Mouse (Mus musculus) lung, postnatal 0 days (tissue): ENCODE results near the gene Olfr826. TPM values are rescaled to one million over a fixed set of nuclear protein-coding genes. Genes with fewer than 3 reads are reported as not detected.
A peak's percentile ranks its signal among the peaks of the same experiment; 100 is the strongest.

Source experiments
- ATAC-seq: fragments of 200-750 bp; cut with Nextera tagmentation; 2 replicates; pipeline ENCODE4 v1.8.0; 2017; ENCODE audit warnings: moderate library complexity
- DNase-seq: peaks from one replicate; pipeline ENCODE4 v3.0.0-alpha.2; 2016; ENCODE audit warnings: low spot score
- H3K27ac ChIP-seq: fragments of 300-500 bp; sonication (generic); 2 replicates; pipeline ENCODE4 v1.5.1; 2014; ENCODE audit warnings: antibody characterized with exemption, mild to moderate bottlenecking, low read length, mixed read lengths
- H3K27me3 ChIP-seq: fragments of 300-500 bp; sonication (generic); replicated peaks from 2 replicates; pipeline ENCODE4 v1.6.1; 2014; ENCODE audit warnings: low read length, mixed read lengths; ENCODE audit not compliant: insufficient read depth
- H3K36me3 ChIP-seq: fragments of 300-500 bp; sonication (generic); 2 replicates; pipeline ENCODE4 v1.6.1; 2014; ENCODE audit warnings: low read length, mixed read lengths; ENCODE audit not compliant: insufficient read depth
- H3K4me1 ChIP-seq: fragments of 300-500 bp; sonication (generic); 2 replicates; pipeline ENCODE4 v1.6.1; 2014; ENCODE audit warnings: antibody characterized with exemption, low read depth, low read length, mixed read lengths; ENCODE audit not compliant: insufficient read depth
- H3K4me2 ChIP-seq: fragments of 300-500 bp; sonication (generic); replicated peaks from 2 replicates; pipeline ENCODE4 v1.6.1; 2014; ENCODE audit warnings: low read depth, mild to moderate bottlenecking, low read length, moderate library complexity, mixed read lengths
- H3K4me3 ChIP-seq: fragments of 300-500 bp; sonication (generic); 2 replicates; pipeline ENCODE4 v1.5.1; 2014; ENCODE audit warnings: low read depth, low read length
- H3K9ac ChIP-seq: fragments of 300-500 bp; sonication (generic); replicated peaks from 2 replicates; pipeline ENCODE4 v1.6.1; 2014; ENCODE audit warnings: low read depth, mild to moderate bottlenecking
- H3K9me3 ChIP-seq: fragments of 300-500 bp; sonication (generic); 2 replicates; pipeline ENCODE4 v1.6.1; 2016; ENCODE audit warnings: low read length, mixed read lengths
- CTCF ChIP-seq: IDR thresholded peaks from 2 replicates; pipeline ENCODE4 v1.5.1; 2016; ENCODE audit warnings: antibody characterized with exemption, mild to moderate bottlenecking
- EP300 ChIP-seq: IDR thresholded peaks from 2 replicates; pipeline ENCODE4 v1.6.1; 2016; ENCODE audit warnings: antibody characterized with exemption, mild to moderate bottlenecking, control low read depth
- WGBS: fragments of 180-500 bp; shearing (Covaris S2); extraction: QIAGEN DNeasy Blood & Tissue Kit; methylation state at CpG from one replicate; pipeline ENCODE4 v1.1.7; 2014; 5-methylcytosine and 5-hydroxymethylcytosine counted together
- polyA plus RNA-seq: library from polyadenylated mRNA; unstranded; fragments of >200 nt; fragmentation: Nextera tagmentation; extraction: Ambion mirVana; gene quantifications from 2 replicates; pipeline ENCODE4 v1.2.1, GENCODE M21; 2015

The Olfr826 gene
- not detected in 2 replicates for polyA plus RNA-seq

GRCm38 (mm10) chr10:130184086-130184485 is at the start of gene Olfr826:
Gene Olfr826 (minus strand): TSS chr10:130184186.
- Histone ChIP-seq H3K9me3 (no peaks in the 10 kb centered on the region), H3K9ac (no peak within 1 kb of the TSS), H3K4me2 (no peak within 1 kb of the TSS), H3K27me3 (no peaks in the 10 kb centered on the region), H3K4me1 (no peaks in the 10 kb centered on the region), H3K36me3 (no peaks in the 10 kb centered on the region), H3K4me3 (no peak within 1 kb of the TSS), H3K27ac (no peak within 1 kb of the TSS)
- DNase-seq, result no peak
- 71% methylated on average over 1 of the region's 1 CpGs for WGBS
- TF ChIP-seq EP300 (no peak), CTCF (no peak)
- ATAC-seq, result no peak

- ATAC-seq (no peak), DNase-seq (no peak)
- WGBS, result 65% methylated on average over 1 of the region's 1 CpGs
- Histone ChIP-seq H3K36me3 (no peaks in the 10 kb centered on the region), H3K4me2 (no peak overlapping the region), H3K4me3 (no peak overlapping the region), H3K9ac (no peak overlapping the region), H3K27ac (no peak overlapping the region), H3K4me1 (no peaks in the 10 kb centered on the region), H3K9me3 (no peaks in the 10 kb centered on the region), H3K27me3 (no peaks in the 10 kb centered on the region)
- TF ChIP-seq CTCF (no peak), EP300 (no peak)
These were observed 48.1 kb upstream of the Olfr826 start for GRCm38 (mm10) chr10:130232117-130232516.

GRCm38 (mm10) chr10:130229584-130229983 is 45.6 kb upstream of the Olfr826 start:
- DNase-seq, result no peak
- no peaks in the 10 kb centered on the region for H3K4me1 ChIP-seq
- no peaks in the 10 kb centered on the region for H3K9me3 ChIP-seq
- 77% methylated on average over 5 of the region's 5 CpGs for WGBS
- no peak overlapping the region for H3K9ac ChIP-seq
- no peaks in the 10 kb centered on the region for H3K27me3 ChIP-seq
- no peak overlapping the region for H3K4me2 ChIP-seq
- no peak overlapping the region for H3K4me3 ChIP-seq
- no peaks in the 10 kb centered on the region for H3K36me3 ChIP-seq
- TF ChIP-seq EP300, result no peak
- no peak for TF ChIP-seq CTCF
- ATAC-seq, result no peak
- no peak overlapping the region for H3K27ac ChIP-seq

- no peak for ATAC-seq
- 3% methylated on average over 1 of the region's 1 CpGs for WGBS
These were observed 44.3 kb upstream of the Olfr826 start for GRCm38 (mm10) chr10:130228246-130228645.

GRCm38 (mm10) chr10:130225034-130225433 is 41.0 kb upstream of the Olfr826 start:
- DNase-seq (no peak), ATAC-seq (no peak)
- WGBS, result 64% methylated on average over 3 of the region's 3 CpGs
- H3K4me3 ChIP-seq, result no peak overlapping the region
- no peaks in the 10 kb centered on the region for H3K36me3 ChIP-seq
- H3K27me3 ChIP-seq, result no peaks in the 10 kb centered on the region
- no peak for TF ChIP-seq EP300
- TF ChIP-seq CTCF, result no peak
- no peak overlapping the region for H3K9ac ChIP-seq
- no peaks in the 10 kb centered on the region for H3K9me3 ChIP-seq
- H3K27ac ChIP-seq, result no peak overlapping the region
- H3K4me2 ChIP-seq, result no peak overlapping the region
- H3K4me1 ChIP-seq, result no peaks in the 10 kb centered on the region

More at GRCm38 (mm10) chr10:130228246-130228645, 44.3 kb upstream of the Olfr826 start:
- Histone ChIP-seq H3K9me3 (no peaks in the 10 kb centered on the region), H3K4me3 (no peak overlapping the region), H3K9ac (no peak overlapping the region), H3K4me2 (no peak overlapping the region), H3K27ac (no peak overlapping the region), H3K4me1 (no peaks in the 10 kb centered on the region), H3K27me3 (no peaks in the 10 kb centered on the region), H3K36me3 (no peaks in the 10 kb centered on the region)
- TF ChIP-seq EP300 (no peak), CTCF (peak; percentile 79)
- peak; percentile 43 for DNase-seq

- no peak for DNase-seq
- 88% methylated on average over 1 of the region's 1 CpGs for WGBS
- TF ChIP-seq CTCF (no peak), EP300 (no peak)
- no peaks in the 10 kb centered on the region for H3K36me3 ChIP-seq
- H3K27me3 ChIP-seq, result no peaks in the 10 kb centered on the region
- no peak for ATAC-seq
- H3K4me1 ChIP-seq, result no peaks in the 10 kb centered on the region
- no peak within 1 kb of the TSS for H3K27ac ChIP-seq
- no peak within 1 kb of the TSS for H3K9ac ChIP-seq
- H3K4me2 ChIP-seq, result no peak within 1 kb of the TSS
- H3K9me3 ChIP-seq, result no peaks in the 10 kb centered on the region
- H3K4me3 ChIP-seq, result no peak within 1 kb of the TSS
These were observed 30.3 kb upstream of the Olfr826 start, which contains the start of gene Olfr827 for GRCm38 (mm10) chr10:130214303-130214702. Gene Olfr827 (minus strand): TSS chr10:130214403.

- H3K9ac ChIP-seq, result no peak within 1 kb of the TSS
- TF ChIP-seq EP300 (no peak), CTCF (no peak)
- no peak within 1 kb of the TSS for H3K27ac ChIP-seq
- H3K36me3 ChIP-seq, result no peaks in the 10 kb centered on the region
- DNase-seq, result no peak
- H3K9me3 ChIP-seq, result no peaks in the 10 kb centered on the region
- H3K4me1 ChIP-seq, result no peaks in the 10 kb centered on the region
- H3K4me3 ChIP-seq, result no peak within 1 kb of the TSS
- no peak within 1 kb of the TSS for H3K4me2 ChIP-seq
- no peak for ATAC-seq
- H3K27me3 ChIP-seq, result no peaks in the 10 kb centered on the region
These were observed 17.3 kb downstream of the Olfr826 start, which contains the start of gene Olfr825 for GRCm38 (mm10) chr10:130166666-130167065. Gene Olfr825 (minus strand): TSS chr10:130166766.
